Mouse (Mus musculus) megakaryocyte-erythroid progenitor cell, adult 5-6 weeks (primary cell): ENCODE data around the gene Hsh2d. TPM values are rescaled to one million over a fixed set of nuclear protein-coding genes. Genes with fewer than 3 reads are reported as not detected.

ENCODE experiments used
- ATAC-seq: replicated peaks from 2 replicates; pipeline ENCODE4 v1.8.0; 2016; ENCODE audit warnings: mild to moderate bottlenecking, inconsistent platforms; ENCODE audit not compliant: severe bottlenecking, poor library complexity, low FRiP score, low TSS enrichment
- total RNA-seq, 2 experiments: library from RNA; stranded (forward) in 1 of 2; stranded (reverse) in 1 of 2; fragments of 200-1000, 215-1000 nt in 1 of 2; fragments of >200 nt in 1 of 2; fragmentation: Nextera tagmentation in 1 of 2; gene quantifications; 2 replicates each; pipeline ENCODE4 v1.2.3; 2014 to 2017

Hsh2d gene
- total RNA-seq, 2 experiments from 2014 or later: 0.89 to 18.8 TPM

DNA sequence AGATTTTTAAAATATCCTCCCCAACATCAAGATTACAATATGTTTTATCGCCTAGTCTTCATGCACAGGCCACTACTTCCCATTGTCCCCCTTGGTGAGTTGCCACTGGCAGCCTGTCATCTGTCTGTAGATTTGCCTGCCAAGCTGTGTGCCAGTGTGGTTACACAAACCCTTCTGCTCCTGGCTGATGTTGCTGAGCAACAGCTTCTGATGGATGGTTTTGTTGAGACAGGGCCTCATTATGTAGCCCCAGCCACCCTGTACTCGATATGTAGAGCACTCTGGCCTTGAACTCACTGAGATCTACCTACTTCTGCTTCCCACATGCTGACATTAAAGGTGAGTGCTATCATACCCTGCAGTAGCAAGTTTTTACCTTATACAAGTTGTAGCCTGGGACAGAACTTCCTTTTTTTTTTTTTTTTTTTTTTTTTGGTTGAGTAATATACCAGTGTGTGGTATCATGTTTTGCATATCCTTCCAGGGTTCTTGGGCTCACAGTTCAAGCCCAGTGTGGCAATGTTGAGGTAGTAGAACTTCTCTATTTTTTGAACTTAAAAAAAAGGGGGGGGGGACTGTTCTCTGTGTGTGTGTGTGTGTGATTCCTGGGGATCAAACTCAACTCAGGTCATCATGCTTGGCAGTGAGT is 5.8 kb upstream of the Hsh2d start:
- 0 out of 2 replicates have a peak, but pooled peaks have one; percentile 50 for ATAC-seq

DNA sequence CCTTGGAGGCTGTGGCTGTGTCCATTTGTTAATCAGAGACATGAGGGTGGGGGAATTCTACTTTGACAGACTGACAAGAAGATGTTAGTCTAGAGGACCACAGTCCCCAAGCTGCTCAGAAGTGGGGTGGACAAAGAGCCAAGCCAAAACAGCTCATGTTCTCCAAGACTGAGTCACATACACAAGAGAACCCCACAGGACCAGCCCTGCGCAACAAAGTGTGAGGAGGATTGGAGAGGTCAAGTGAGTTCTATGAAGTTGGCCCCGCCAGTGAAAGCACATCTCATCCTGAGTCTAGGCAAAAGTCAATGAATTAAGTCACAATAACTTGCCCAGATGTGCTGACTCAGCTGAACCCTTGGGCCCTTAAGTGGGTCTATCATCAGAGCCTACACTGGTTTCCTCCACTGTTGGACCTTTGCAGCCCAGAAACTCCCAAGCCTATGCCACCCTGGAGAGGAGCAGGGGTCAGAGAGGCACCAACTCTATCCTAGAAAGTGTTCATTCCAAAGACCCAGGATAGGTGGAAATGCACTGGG is 1.6 kb upstream of the Hsh2d start:
- ATAC-seq: no peak

DNA sequence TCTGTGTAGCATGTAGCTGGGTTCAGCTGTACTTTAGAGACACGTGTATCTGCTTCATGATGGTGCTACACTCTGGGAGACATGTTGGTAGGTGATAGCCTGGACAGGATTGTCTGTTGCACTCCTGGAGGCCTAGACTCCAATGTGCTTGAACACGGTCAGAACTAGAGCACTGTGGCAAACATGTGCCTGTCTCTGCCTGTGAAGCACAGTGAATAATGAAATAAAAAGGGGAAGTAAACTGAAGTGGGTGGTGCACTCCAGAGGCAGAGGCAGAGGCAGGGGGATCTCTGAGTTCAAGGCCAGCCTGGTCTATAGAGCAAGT is 739 bp downstream of the Hsh2d start:
- ATAC-seq: peak; percentile 41

DNA sequence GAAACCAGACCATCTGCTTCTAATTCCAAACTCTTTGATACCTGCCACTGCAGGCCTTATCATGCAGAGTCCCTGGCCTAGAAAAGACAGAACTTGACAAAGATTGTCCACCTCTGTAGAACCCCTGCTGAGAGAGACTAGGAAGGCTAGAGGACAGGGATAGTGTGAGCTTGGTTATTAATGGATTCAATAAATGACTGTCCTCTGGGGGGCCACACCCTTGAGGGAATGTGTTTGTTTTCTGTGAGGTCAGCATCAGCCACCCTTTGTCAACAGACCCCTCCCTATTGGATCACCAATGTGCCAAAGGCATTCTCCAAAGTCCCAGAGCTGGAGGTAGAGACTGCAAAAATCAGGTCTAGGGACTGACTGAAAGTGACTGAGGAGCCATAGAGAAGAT is 2.6 kb downstream of the Hsh2d start:
- ATAC-seq: no peak

DNA sequence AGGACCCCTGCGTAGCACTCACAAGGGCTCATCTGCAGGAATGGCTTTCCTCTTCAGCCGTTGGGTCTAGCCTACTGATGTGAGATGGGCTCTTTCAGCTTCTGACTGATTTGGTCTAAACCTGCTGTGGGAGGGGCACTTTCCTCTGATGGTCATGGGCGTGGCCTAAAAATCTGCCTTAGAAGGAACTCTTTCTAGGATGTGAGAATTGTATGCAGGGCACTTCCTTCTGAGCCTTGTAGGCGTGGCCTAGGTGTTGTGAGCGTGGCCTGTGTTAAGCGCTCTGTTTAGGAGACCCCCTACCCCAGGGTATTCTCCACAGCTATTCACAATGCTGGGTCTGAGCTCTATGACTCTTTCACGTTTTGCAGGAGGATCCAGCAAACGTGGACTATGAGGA is 8.6 kb downstream of the Hsh2d start:
- no peak; the same call in 1 of the 2 replicates for ATAC-seq

DNA sequence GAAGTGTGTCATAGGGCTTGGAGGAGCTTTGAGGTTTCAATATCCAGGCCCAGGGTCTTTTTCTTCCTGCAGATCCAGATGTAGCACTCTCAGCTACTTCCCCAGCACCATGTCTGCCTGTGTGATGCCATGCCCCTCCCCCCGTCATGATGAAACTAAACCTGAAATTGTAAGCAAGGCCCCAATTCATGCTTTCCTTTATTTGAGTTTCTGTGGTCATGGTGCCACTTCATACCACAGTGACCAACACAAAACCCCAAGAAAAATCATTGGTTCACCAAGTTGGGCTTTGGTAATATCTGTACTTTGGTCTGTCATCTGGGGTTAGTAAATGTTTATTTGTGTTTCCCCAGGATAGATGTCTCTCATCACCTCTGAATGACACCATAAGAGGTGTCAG is 19.1 kb downstream of the Hsh2d start:
- ATAC-seq: no peak

DNA sequence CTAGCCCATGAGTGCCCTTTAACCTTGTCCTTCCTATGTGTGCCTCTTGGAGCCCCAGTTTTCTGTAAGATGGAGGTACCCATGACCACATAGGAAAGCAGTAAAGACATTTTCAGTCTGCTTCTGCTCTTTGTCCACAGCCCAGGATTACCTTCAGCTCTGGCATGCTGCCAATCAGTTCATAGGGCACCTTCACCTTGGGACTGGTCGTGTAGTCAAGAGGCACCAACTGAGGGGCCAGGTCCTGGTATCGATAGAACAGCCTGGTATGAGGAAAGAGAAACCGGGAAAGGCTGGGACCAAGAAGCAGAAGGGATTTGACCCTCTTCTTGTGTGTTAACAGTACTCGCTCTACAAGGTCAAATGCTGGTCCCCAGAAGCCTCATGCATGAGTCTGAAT is 20.8 kb downstream of the Hsh2d start:
- no peak for ATAC-seq

DNA sequence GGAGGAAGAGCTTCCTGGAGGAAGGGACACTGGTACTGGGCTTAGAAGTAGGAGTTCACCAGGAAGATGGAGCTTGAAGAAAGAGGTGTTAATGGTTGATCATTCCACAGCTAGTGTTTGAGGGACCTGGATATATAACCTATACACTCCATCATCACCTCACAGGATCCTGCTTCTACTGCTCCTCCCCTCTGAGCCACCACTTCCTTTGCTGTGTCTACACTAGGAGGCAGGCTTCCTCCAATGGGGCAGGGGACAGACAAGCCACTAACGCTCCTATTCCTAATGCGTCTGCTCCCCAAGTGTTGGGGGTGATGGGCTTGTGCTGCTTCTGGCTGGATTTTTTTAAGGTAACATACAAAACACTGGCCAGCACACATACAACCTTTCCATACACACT is 21.3 kb downstream of the Hsh2d start:
- ATAC-seq: no peak

DNA sequence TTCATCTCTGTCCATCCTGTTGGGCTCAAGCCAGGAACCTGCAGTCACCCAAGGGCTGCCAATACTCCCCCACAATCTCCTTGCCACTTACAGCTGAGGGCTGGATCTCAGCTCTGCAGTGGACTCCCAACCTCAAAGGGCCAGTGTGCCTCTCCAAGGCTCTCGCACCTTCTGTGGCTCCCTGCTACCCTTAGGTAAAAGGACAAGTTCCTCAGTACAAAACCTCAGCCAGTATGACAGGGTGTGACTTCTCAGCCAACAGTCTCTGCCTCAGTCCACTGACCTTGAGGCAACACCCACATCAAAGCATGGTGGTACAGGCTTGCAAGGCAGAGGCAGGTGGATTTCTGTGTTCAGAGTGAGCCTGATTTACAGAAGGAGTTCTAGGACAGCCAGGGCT is 22.4 kb downstream of the Hsh2d start:
- ATAC-seq: no peak

DNA sequence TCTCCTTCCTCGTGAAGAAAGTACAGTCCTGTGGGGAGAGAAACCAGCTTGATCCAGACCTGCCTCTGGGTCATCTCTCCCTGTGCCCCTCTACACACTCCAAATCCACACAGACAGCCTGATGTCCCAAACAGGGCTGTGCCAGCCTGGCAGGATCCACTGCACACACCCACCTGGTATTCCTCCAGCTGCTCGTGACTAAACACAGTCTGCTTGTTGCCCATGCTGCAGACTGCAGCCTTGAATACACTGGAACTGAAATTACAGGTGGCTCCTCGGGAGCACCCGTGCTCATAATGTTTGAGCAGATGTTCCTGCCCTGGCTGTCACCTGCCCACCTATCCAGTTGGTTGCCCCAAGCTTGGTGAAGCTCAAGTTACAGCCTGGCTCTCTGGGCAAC is 23.3 kb downstream of the Hsh2d start, which contains the start of gene Cib3:
Cib3 (minus strand) TSS at position 87 of the 400 bp plus-strand sequence.
- ATAC-seq: no peak

DNA sequence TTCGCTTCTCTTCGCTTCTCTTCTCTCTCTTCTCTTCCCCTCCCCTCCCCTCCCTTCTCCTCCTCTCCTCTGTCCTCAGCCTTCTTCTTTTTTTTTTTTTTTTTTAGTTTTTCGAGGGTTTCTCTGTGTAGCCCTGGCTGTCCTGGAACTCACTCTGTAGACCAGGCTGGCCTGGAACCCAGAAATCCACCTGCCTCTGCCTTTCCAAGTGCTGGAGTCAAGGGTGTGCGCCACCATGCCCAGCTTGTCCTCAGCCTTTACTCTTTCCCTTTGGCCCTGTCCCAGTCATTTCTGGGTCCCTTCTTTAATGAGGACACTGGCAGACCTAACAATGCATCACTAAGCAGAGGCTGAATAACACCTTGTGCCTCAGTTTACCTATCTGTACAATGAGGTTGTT is 24.1 kb downstream of the Hsh2d start, which contains the start of gene Gm11034:
Gm11034 (minus strand) TSS at position 101 of the 400 bp plus-strand sequence.
- ATAC-seq: no peak

DNA sequence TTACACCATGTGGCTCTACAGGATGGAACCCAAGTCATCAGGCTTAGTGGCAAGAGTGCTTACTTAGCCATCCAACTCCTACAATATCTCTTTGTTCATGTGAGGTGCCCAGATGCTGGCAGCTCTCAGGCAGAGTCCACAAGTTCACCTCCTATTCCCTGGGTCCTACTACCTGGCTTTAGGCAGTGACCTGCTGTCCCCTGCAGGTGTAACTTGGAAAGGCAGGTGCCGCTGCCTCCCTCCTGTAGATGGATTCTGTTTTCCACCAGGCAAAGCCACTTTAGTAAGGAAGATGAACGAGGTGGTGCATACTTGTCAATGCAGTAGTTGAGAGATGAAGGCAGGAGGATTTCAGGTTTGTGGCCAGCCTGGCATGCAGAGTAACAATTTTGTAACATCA is 25.6 kb downstream of the Hsh2d start:
- ATAC-seq: no peak

DNA sequence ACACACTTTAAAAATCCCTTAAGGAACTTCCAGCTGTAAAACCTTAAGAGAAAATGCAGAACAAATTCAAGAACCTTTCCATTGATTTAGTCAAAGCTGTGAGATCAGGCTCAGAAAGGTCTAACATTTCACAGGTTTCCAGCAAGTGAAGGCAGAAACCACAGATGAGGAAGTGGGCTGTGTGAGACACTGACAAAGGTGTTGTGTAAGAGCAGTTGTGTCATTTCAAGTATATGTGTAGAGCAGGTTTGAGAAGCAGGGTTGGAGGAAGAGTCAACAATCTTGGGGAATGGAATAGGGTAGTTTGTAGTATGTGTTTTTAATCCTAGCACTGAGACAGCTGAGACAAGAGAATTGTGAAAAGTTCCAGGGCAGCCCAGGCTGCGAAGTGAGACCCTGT is 26.4 kb downstream of the Hsh2d start:
- no peak for ATAC-seq

DNA sequence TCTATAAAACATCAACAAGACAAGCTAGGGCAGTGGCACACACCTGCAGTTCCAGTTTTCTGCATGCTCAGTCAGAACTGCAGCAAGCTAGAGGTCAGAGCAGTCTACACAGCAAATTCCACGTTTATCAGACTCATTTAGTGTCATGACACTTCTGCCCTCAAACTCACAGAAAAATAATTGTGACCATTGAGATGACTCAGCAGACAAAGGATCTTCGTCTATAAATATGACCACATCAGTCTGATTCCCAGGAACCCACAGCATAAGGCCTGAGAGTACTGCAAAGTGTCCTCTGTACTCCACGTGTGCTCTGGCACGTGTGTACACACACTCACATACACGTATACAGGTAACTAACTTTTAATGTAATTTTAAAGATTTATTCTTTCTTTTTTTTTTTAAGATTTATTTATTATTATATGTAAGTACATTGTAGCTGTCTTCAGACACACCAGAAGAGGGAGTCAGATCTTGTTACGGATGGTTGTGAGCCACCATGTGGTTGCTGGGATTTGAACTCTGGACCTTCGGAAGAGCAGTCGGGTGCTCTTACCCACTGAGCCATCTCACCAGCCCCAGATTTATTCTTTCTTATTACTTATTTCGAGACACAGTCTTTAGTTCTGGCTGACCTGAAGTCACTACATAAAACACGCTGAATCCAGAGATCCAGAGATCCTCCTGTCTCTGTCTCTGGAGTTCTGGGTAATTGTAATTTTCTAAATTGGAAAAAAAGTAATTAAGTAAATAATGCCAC is 29.5 kb downstream of the Hsh2d start:
- no peak for ATAC-seq

DNA sequence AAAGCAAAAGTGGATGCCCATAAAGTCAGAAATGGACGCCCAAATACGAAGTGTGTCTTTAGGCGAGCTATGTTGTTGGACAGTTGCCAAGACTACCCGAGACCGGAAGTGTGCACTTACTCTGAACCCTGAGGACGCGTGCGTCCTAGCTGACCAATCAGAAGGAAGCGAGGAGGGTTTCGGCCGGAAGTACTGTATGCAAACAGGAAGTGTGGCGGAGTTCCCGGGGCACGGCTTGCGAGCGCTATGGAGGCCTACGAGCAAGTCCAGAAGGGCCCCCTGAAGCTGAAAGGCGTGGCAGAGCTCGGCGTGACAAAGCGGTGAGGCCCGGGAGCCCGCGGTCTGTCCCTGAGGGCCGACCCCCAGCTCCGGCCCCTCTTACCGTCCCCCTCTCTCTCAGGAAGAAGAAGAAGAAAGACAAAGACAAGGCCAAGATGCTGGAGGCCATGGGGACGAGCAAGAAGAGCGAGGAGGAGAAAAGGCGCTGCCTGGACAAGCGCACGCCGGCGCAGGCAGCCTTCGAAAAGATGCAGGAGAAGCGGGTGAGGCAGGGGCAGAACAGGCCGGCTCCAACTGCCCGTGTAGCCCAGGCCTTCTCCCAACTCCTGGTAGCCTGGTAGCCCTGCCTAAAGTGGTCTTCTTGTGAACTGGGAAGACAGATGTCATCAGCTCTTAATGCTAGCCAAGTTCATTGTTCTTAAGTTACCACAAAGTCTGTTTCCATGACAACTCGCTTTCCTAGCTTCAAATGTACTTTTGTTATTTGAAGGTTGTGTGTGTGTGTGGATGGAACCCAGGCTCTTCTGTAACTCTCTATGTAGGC is 30.3 kb downstream of the Hsh2d start, which contains the start of gene Fam32a:
Fam32a (plus strand) TSS at position 190 of the 823 bp plus-strand sequence.
- peak; percentile 96 for ATAC-seq

DNA sequence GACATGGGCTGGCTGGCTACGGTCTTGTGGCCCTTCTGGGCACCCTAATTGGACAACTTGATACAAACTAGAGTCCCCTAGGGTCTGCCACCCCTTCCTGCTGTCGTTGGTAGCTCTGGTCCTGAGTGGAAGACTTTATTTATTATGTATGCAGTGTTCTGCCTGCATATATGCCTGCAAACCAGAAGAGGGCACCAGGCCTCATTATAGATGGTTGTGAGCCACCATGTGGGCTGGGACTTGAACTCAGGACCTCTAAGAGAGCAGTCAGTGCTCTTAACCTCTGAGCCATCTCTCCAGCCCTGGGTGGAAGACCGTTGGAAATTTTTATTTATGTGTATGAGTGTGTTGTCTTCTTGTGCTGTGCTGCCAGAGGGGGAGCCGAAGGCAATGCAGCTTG is 31.3 kb downstream of the Hsh2d start:
- no peak for ATAC-seq

DNA sequence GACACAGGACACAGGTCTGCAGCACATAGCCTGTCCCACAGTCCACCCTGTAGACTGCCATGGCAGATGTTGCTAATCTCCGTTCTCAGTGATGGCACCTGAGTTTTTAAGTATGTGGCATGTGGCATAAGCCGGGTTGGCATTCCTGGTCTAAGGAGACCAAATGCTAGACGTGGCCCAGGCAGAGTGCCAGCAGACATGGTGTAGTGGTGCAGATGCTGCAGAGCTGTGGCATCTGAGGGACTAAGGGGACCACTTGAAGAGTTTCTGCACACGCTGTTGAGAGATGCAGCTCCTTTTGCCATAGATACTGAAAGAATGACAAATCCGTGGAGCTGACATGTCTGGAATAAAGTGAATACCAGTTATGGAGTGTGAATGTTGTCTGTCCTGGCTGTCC is 33.2 kb downstream of the Hsh2d start:
- ATAC-seq: no peak

DNA sequence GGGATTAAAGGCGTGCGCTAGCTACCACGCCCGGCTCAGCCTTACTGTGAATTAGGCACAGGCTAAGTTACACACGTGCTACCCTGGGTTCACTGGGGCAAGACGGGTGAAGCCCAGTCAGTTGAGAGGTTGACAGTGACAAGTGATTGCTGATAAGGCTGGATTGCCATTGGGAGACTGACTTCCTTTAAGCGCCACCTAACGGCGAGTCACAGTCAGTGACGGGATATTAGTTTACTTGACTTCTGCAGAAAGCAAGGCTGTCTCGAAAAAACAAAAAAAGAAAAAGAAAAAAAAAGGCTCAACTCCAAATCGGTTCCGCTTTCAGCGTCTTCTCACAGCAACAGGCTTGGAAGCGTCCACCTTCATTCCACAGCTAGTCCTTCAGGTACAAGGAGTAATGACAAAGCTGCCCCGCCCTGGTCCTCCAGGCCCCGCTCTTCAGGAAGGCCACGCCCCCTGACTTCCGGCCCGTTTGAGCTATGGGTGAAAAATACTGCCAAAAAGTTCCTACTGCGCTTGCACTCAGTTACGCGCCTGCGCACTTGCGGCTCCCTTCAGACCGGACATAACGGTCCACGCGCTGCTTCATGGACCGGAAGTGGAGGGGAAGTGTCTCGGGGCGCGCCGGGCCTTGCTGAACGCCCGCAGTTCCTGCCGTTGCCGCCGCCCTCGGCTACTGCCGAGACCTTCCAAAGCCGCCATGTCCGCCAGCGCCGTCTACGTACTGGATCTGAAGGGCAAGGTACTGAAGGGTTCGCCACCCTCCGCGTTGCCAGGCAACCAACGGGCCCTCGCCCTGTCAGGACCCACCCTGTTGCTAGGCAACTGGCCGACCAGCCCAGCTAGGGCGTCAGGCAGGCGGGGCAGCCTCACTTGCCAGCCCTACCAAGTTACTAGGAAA is 50.3 kb downstream of the Hsh2d start, which contains the start of gene Ap1m1:
Ap1m1 (plus strand) TSS at position 520 of the 904 bp plus-strand sequence.
- ATAC-seq: peak; percentile 91

DNA sequence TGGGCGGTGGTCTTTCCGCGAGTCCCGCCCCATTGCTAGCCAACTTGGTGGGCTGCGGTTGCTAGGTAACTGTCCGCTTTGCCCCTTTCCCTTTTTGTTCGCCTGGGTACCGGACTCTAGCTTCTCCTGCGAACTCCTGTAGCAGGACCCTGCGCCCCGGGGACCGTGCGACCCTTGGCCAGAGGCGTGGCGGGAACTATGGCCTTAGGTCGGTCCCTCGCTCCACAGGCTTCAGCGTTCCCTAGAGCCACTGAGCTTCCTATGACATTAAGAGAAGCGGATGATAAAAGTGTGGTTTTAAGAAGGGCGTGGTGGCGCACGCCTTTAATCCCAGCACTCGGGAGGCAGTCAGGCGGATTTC is 50.9 kb downstream of the Hsh2d start:
- ATAC-seq: peak; percentile 20
